Mouse (Mus musculus): Measurements from ENCODE around the gene Gm20854.
"Not testable (repeated sequence)": the region's sequence is repeated elsewhere in the genome, so short reads cannot be mapped to it uniquely, and the experiment has no call there.

Gene Gm20854

DNA sequence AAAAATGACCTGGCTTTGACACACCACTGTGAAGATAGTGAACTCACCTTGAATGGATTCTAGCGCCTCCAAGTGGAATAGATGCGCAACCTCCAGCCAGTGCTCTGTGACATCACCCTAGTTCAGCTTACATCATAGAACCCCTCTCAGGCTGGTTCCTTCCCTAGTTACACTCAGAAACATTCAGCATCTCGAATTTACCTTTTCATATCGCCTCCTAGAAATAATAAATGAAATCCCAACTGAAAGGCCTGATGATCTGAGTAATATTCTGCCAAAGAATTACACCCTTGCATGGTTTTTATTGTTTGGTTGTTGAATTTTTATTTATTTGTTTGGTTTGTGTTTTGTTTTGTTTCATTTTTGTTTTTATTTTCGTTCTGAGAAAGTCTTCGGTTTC lies at the start of gene Gm20854:
Gene Gm20854 (minus strand): TSS at position 101 of the 400 bp plus-strand sequence.
- DNase-seq (ENCODE audit: low read depth, low spot score): not testable (repeated sequence)

All from WW6 (cell line).